In genomic region chr10:91141564-91141963, GRCm38 (mm10) we compare ENCODE assay signal across 9 mouse cellular contexts. TPM values are rescaled to one million over a fixed set of nuclear protein-coding genes. Genes with fewer than 3 reads are reported as not detected.
A peak's percentile ranks its signal among the peaks of the same experiment; 100 is the strongest.
DNase-seq lines count a peak whose midpoint lies in the region; ATAC-seq lines count a peak whose summit lies in the region.
"Had no signal": no experiment of that assay in that cellular context is flagged by ENCODE, and none has a peak within 500 bp of the region (broad histone marks: within the 10 kb centered on the region; RNA-seq: fewer than 3 reads in every experiment).

No protein-coding gene starts in this region.

- peaks cover 4% of the 10 kb centered on the region; the same call in 1 of the 2 replicates for H3K36me3 ChIP-seq in hindbrain, embryonic 11.5 days (ENCODE audit: control insufficient read depth, insufficient read depth, low read length)
- H3K36me3 ChIP-seq in hindbrain, embryonic 12.5 days, result peaks cover 13% of the 10 kb centered on the region

- H3K9ac ChIP-seq in hindbrain, embryonic 11.5 days (ENCODE audit: low read depth, low read length), result no peak overlapping the region
- no peak overlapping the region for H3K9ac ChIP-seq in hindbrain, embryonic 12.5 days
- H3K9ac ChIP-seq: limb, embryonic 13.5 days had no signal

- no peak overlapping the region for H3K4me2 ChIP-seq in hindbrain, embryonic 11.5 days (replicated peaks; ENCODE audit: low read depth, low read length)
- H3K4me2 ChIP-seq in hindbrain, embryonic 12.5 days (replicated peaks), result no peak overlapping the region
- H3K4me2 ChIP-seq: limb, embryonic 13.5 days had no signal

- H3K4me1 ChIP-seq in hindbrain, embryonic 11.5 days (replicated peaks; ENCODE audit: control insufficient read depth, insufficient read depth, low read length), result no peaks in the 10 kb centered on the region
- H3K4me1 ChIP-seq in hindbrain, embryonic 12.5 days, result no peaks in the 10 kb centered on the region
- H3K4me1 ChIP-seq: limb, embryonic 13.5 days had no signal

- H3K27me3 ChIP-seq in hindbrain, embryonic 11.5 days (ENCODE audit: control insufficient read depth, insufficient read depth, low read length), result no peaks in the 10 kb centered on the region
- H3K27me3 ChIP-seq in hindbrain, embryonic 12.5 days, result no peaks in the 10 kb centered on the region
- H3K27me3 ChIP-seq: limb, embryonic 13.5 days had no signal

- no peak for ATAC-seq in hindbrain, embryonic 11.5 days (ENCODE audit: low FRiP score)
- no peak for ATAC-seq in hindbrain, embryonic 12.5 days (ENCODE audit: low FRiP score)
- ATAC-seq in CD4-positive, CD25-positive, alpha-beta regulatory T cell, adult 4 months, result peak; percentile 84

- DNase-seq in hindbrain, embryonic 11.5 days (ENCODE audit: low spot score), result peak; percentile 52
- peak; percentile 67 for DNase-seq in c-Kit-positive CD71-positive TER-119-negative erythroid progenitor cells, embryonic 14.5 days (ENCODE audit: low read depth)
- peak; percentile 38 for DNase-seq in lung, postnatal 36 days
- DNase-seq in layer of hippocampus, adult 9-11 months, result no peak
- no peak for DNase-seq in spleen, postnatal 10 days (ENCODE audit: low spot score in 2 of 2)
- DNase-seq in left cerebral cortex, postnatal 4 days, result no peak

- H3K4me3 ChIP-seq in hindbrain, embryonic 11.5 days (ENCODE audit: low read depth, low read length), result no peak overlapping the region
- no peak overlapping the region for H3K4me3 ChIP-seq in hindbrain, embryonic 12.5 days
- H3K4me3 ChIP-seq: limb, embryonic 13.5 days had no signal

- no peaks in the 10 kb centered on the region for H3K9me3 ChIP-seq in hindbrain, embryonic 11.5 days (ENCODE audit: control insufficient read depth, low read length)
- H3K9me3 ChIP-seq in hindbrain, embryonic 12.5 days (replicated peaks), result no peaks in the 10 kb centered on the region
- H3K9me3 ChIP-seq: limb, embryonic 13.5 days had no signal

- 47% methylated on average over 2 of the region's 2 CpGs for WGBS in hindbrain, embryonic 11.5 days
- WGBS in hindbrain, embryonic 12.5 days, result 48% methylated on average over 2 of the region's 2 CpGs

- intact Hi-C loops in left cerebral cortex, postnatal 4 days (cut with DNase I), result no loop called here

- no peak overlapping the region for H3K27ac ChIP-seq in hindbrain, embryonic 11.5 days (ENCODE audit: low read depth, low read length)
- no peak overlapping the region for H3K27ac ChIP-seq in hindbrain, embryonic 12.5 days
- H3K27ac ChIP-seq: limb, embryonic 13.5 days had no signal

RNA-seq across cellular contexts. Expression of gene Slc25a3, which starts 17.7 kb away (rescaled TPM):
- 426 and 455 TPM in 2 replicates for polyA plus RNA-seq in hindbrain, embryonic 11.5 days (2014; fragmentation: Nextera tagmentation; extraction: Ambion mirVana)
- polyA plus RNA-seq in hindbrain, embryonic 12.5 days (2016; fragmentation: Nextera tagmentation; extraction: Ambion mirVana), result 386 and 390 TPM in 2 replicates
- 100 to 1,000 TPM; 200 to 224 TPM for polyA plus RNA-seq in CD4-positive, CD25-positive, alpha-beta regulatory T cell, adult 4 months (2017; shearing (Covaris generic))
- 100 to 1,000 TPM; 388 to 413 TPM for total RNA-seq in left cerebral cortex, postnatal 4 days (2021)

RNA-seq across cellular contexts. Expression of gene Tmpo, which starts 39.6 kb away (rescaled TPM):
- 312 and 320 TPM in 2 replicates for polyA plus RNA-seq in hindbrain, embryonic 11.5 days (2014; fragmentation: Nextera tagmentation; extraction: Ambion mirVana)
- 298 and 322 TPM in 2 replicates for polyA plus RNA-seq in hindbrain, embryonic 12.5 days (2016; fragmentation: Nextera tagmentation; extraction: Ambion mirVana)
- 10 to 100 TPM; 35.8 to 68.9 TPM for polyA plus RNA-seq in CD4-positive, CD25-positive, alpha-beta regulatory T cell, adult 4 months (2017; shearing (Covaris generic))
- 10 to 100 TPM; 70.0 to 76.8 TPM for total RNA-seq in left cerebral cortex, postnatal 4 days (2021)

RNA-seq across cellular contexts. Expression of gene Ikbip, which starts 58.8 kb away (rescaled TPM):
- 24.7 and 25.7 TPM in 2 replicates for polyA plus RNA-seq in hindbrain, embryonic 11.5 days (2014; fragmentation: Nextera tagmentation; extraction: Ambion mirVana)
- 26.8 and 37.6 TPM in 2 replicates for polyA plus RNA-seq in hindbrain, embryonic 12.5 days (2016; fragmentation: Nextera tagmentation; extraction: Ambion mirVana)
- 1 to 10 TPM; 4.9 to 6.5 TPM for polyA plus RNA-seq in CD4-positive, CD25-positive, alpha-beta regulatory T cell, adult 4 months (2017; shearing (Covaris generic))
- total RNA-seq in left cerebral cortex, postnatal 4 days (2021), result 10 to 100 TPM; 12.0 to 12.8 TPM

RNA-seq across cellular contexts. Expression of gene Apaf1, which starts 59.0 kb away (rescaled TPM):
- polyA plus RNA-seq in hindbrain, embryonic 11.5 days (2014; fragmentation: Nextera tagmentation; extraction: Ambion mirVana), result 27.4 and 29.4 TPM in 2 replicates
- 34.3 and 35.9 TPM in 2 replicates for polyA plus RNA-seq in hindbrain, embryonic 12.5 days (2016; fragmentation: Nextera tagmentation; extraction: Ambion mirVana)
- polyA plus RNA-seq in CD4-positive, CD25-positive, alpha-beta regulatory T cell, adult 4 months (2017; shearing (Covaris generic)), result 10 to 100 TPM in 1 of 2 experiments, 1 to 10 TPM in 1; 6.2 to 15.3 TPM
- total RNA-seq in left cerebral cortex, postnatal 4 days (2021), result 10 to 100 TPM; 28.8 to 29.4 TPM

Comparison
In these comparisons a context has a peak if more than half of its experiments do, and no peak if none do; other contexts are left out.
1. DNase-seq: peak in hindbrain, embryonic 11.5 days (single experiment), c-Kit-positive CD71-positive TER-119-negative erythroid progenitor cells, embryonic 14.5 days (single experiment) and lung, postnatal 36 days (single experiment); none in layer of hippocampus, adult 9-11 months (single experiment), spleen, postnatal 10 days (0 of 2) and left cerebral cortex, postnatal 4 days (single experiment).